Mouse (Mus musculus) spleen, adult 2 months (tissue): ENCODE data around the gene Runx2.

Experiments used
- CTCF ChIP-seq: fragments of 200-500 bp; IDR thresholded peaks from 2 replicates; pipeline ENCODE4 v1.5.1; 2011; ENCODE audit warnings: mild to moderate bottlenecking, inconsistent platforms; ENCODE audit not compliant: insufficient read depth, insufficient read length, insufficient replicate concordance; ENCODE audit errors: extremely low read depth
- POLR2A ChIP-seq: fragments of 200-500 bp; IDR thresholded peaks from 2 replicates; pipeline ENCODE4 v1.6.1; 2011; ENCODE audit warnings: low read depth, low read length, inconsistent platforms

DNA sequence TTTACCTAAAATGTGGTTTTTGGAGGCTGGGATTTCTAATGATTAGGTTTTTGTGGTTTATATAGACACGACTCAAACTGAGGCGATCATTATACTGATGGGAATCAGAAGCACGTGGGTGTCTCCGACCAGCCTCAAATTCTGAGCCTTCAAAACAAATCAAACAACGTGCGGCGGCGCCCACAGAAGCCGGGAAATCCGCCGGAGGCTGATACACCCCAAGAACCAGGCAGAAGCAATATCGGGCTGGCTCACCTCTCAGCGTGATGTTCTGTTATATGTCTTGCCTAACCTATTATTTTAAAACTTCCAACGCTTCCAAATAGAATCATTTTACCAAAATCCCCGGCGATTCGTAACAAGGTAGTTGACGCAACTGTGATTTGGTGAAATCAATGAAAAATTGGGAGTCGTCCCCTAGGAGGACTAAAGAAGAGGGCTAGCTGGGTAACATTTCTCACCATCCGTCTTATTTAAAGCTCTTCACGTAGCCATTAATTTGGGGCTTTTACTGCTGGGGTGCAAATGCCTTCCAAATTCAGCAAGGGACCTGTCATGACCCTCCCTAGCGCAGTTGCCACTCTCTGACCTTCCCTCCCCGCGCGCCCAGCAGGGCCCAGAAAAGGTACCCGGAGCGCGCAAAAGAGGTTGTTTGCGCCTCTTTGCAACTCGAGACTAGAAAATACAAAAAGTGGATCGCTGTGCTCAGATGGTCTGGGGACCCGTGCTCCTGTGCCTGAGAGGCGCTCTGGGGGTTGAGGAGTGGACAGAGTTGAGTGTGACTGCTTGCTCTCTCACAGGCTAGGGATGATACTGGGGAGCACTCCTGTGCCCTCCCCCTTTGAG, 77.1 kb downstream of the Runx2 start:
- no peak for TF ChIP-seq POLR2A
- no peak for TF ChIP-seq CTCF
